Mouse (Mus musculus) small intestine, adult 2 months (tissue): ENCODE results near the gene Slc22a6.

Source experiments
- CTCF ChIP-seq: fragments of 200-500 bp; IDR thresholded peaks from 2 replicates; pipeline ENCODE4 v1.5.1; 2012; ENCODE audit warnings: low read depth, mild to moderate bottlenecking, control low read depth, inconsistent platforms, low read length, moderate library complexity, mixed read lengths; ENCODE audit not compliant: insufficient replicate concordance, insufficient read length; ENCODE audit errors: extremely low read depth
- POLR2A ChIP-seq: fragments of 200-500 bp; IDR thresholded peaks from 2 replicates; pipeline ENCODE4 v1.6.1; 2012; ENCODE audit warnings: low read depth, mild to moderate bottlenecking, control low read depth, inconsistent platforms, low read length, moderate library complexity

DNA sequence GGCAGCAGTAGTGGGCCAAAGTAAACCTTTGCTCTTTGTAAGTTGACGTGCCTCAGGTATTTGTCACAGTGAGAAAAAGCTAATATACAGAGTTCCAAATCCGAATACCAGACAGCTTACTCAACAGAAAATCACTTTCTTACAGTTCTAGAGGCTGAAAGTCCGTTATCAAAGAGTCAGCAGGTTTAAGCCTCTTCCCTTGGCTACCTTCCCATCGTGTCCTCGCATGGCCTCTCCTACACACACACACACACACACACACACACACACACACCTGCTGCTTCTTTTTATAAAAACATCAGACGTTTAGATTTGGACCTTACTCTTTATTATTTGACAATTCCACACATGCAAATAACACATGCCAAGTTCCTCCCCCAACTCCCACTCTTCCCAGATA lies 13.0 kb downstream of the Slc22a6 start:
- no peak for TF ChIP-seq CTCF
- TF ChIP-seq POLR2A = no peak
